Mouse (Mus musculus): ENCODE measurements at regions not wholly inside any gene's neighbourhood (a gene's known extent, or its start where the extent isn't known, plus 50 kb on each side); places are given as distances from the start of the nearest gene placed in this dataset.

- ChIA-PET CTCF (no interaction called here), POLR2A (no interaction called here)
These were observed 82.9 kb upstream of the Cryz start for GRCm38 (mm10) chr3:154513566-154513965.

GRCm38 (mm10) chr3:154510160-154510559 is 86.4 kb upstream of the Cryz start:
- POLR2A ChIA-PET: interaction anchor here in 1 of 4 experiments (1.7 kb wide), 1 partner anchor 39 kb away, joined by 5 read pairs; no protein-coding TSS in a partner anchor
- CTCF ChIA-PET: no interaction called here

GRCm38 (mm10) chr3:154509394-154509793 is 87.1 kb upstream of the Cryz start:
- ChIA-PET POLR2A (interaction anchor here in 1 of 4 experiments (1.7 kb wide), 1 partner anchor 38 kb away, joined by 5 read pairs; no protein-coding TSS in a partner anchor), CTCF (no interaction called here)

- POLR2A ChIA-PET: interaction anchor here in 1 of 4 experiments (1.0 kb wide), 1 partner anchor 11 kb away, joined by 4 read pairs; no protein-coding TSS in a partner anchor
These were observed 103.1 kb upstream of the Cryz start for GRCm38 (mm10) chr3:154493387-154493920.

GRCm38 (mm10) chr3:154472426-154472825 is 124.1 kb upstream of the Cryz start:
- POLR2A ChIA-PET: interaction anchor here in 1 of 4 experiments (0.6 kb wide), 1 partner anchor 1007 kb away, joined by 3 read pairs; no protein-coding TSS in a partner anchor
- CTCF ChIA-PET: no interaction called here

More at GRCm38 (mm10) chr3:154493387-154493920, 103.1 kb upstream of the Cryz start:
- CTCF ChIA-PET: interaction anchor here in 1 of 4 experiments (0.6 kb wide), 1 partner anchor 790 kb away, joined by 3 read pairs; no protein-coding TSS in a partner anchor

- CTCF ChIA-PET: no interaction called here
- POLR2A ChIA-PET: no interaction called here
These were observed 128.7 kb upstream of the Cryz start for GRCm38 (mm10) chr3:154467581-154468374.

- ChIA-PET POLR2A (interaction anchor here in 1 of 4 experiments (0.6 kb wide), 1 partner anchor 1738 kb away, joined by 3 read pairs; no protein-coding TSS in a partner anchor), CTCF (no interaction called here)
These were observed 127.7 kb upstream of the Lhx8 start for GRCm38 (mm10) chr3:154458208-154458607.

GRCm38 (mm10) chr3:154453025-154453424 is 122.6 kb upstream of the Lhx8 start:
- CTCF ChIA-PET: no interaction called here
- POLR2A ChIA-PET: no interaction called here

- POLR2A ChIA-PET: no interaction called here
- CTCF ChIA-PET: interaction anchor here in 1 of 4 experiments (0.6 kb wide), 1 partner anchor 17 kb away, joined by 3 read pairs; no protein-coding TSS in a partner anchor
These were observed 122.1 kb upstream of the Lhx8 start for GRCm38 (mm10) chr3:154452585-154452984.

- ChIA-PET POLR2A (no interaction called here), CTCF (no interaction called here)
These were observed 120.7 kb upstream of the Lhx8 start for GRCm38 (mm10) chr3:154451169-154451568.

GRCm38 (mm10) chr3:154443351-154444075 is 113.1 kb upstream of the Lhx8 start:
- ChIA-PET POLR2A (no interaction called here), CTCF (no interaction called here)

GRCm38 (mm10) chr3:154441454-154441853 is 111.0 kb upstream of the Lhx8 start:
- ChIA-PET POLR2A (no interaction called here), CTCF (interaction anchor here in 1 of 4 experiments (0.5 kb wide), 1 partner anchor 480 kb away, joined by 3 read pairs; no protein-coding TSS in a partner anchor)

GRCm38 (mm10) chr3:154440899-154441298 is 110.4 kb upstream of the Lhx8 start:
- ChIA-PET CTCF (interaction anchor here in 1 of 4 experiments (0.5 kb wide), 1 partner anchor 480 kb away, joined by 3 read pairs; no protein-coding TSS in a partner anchor), POLR2A (interaction anchor here in 1 of 4 experiments (0.6 kb wide), 1 partner anchor 141 kb away, joined by 3 read pairs; no protein-coding TSS in a partner anchor)

GRCm38 (mm10) chr3:154430856-154431255 is 100.4 kb upstream of the Lhx8 start:
- CTCF ChIA-PET: no interaction called here
- POLR2A ChIA-PET: no interaction called here

- CTCF ChIA-PET: interaction anchor here in 1 of 4 experiments (1.1 kb wide), 1 partner anchor 9 kb away, joined by 3 read pairs; no protein-coding TSS in a partner anchor
- POLR2A ChIA-PET: no interaction called here
These were observed 99.2 kb upstream of the Lhx8 start for GRCm38 (mm10) chr3:154429666-154430065.

- POLR2A ChIA-PET: no interaction called here
These were observed 94.1 kb upstream of the Lhx8 start for GRCm38 (mm10) chr3:154424589-154424988.

GRCm38 (mm10) chr3:154421461-154421950 is 91.0 kb upstream of the Lhx8 start:
- POLR2A ChIA-PET: no interaction called here
- CTCF ChIA-PET: no interaction called here

More at GRCm38 (mm10) chr3:154424589-154424988, 94.1 kb upstream of the Lhx8 start:
- CTCF ChIA-PET: interaction anchor here in 1 of 4 experiments (0.6 kb wide), 1 partner anchor 21 kb away, joined by 3 read pairs; no protein-coding TSS in a partner anchor

- POLR2A ChIA-PET: interaction anchor here in 1 of 4 experiments (0.7 kb wide), 1 partner anchor 281 kb away, joined by 3 read pairs; no protein-coding TSS in a partner anchor
- CTCF ChIA-PET: interaction anchor here in 1 of 4 experiments (0.9 kb wide), 1 partner anchor 101 kb away, joined by 3 read pairs; no protein-coding TSS in a partner anchor
These were observed 87.8 kb upstream of the Lhx8 start for GRCm38 (mm10) chr3:154418177-154418832.

- ChIA-PET CTCF (no interaction called here), POLR2A (interaction anchor here in 1 of 4 experiments (0.6 kb wide), 1 partner anchor 1384 kb away, joined by 4 read pairs; no protein-coding TSS in a partner anchor)
These were observed 83.9 kb upstream of the Lhx8 start for GRCm38 (mm10) chr3:154414358-154414757.

Measured in embryonic stem cell, embryonic (primary cell).